Comparison of ENCODE assay signal across 19 mouse cellular contexts in the genomic region with DNA sequence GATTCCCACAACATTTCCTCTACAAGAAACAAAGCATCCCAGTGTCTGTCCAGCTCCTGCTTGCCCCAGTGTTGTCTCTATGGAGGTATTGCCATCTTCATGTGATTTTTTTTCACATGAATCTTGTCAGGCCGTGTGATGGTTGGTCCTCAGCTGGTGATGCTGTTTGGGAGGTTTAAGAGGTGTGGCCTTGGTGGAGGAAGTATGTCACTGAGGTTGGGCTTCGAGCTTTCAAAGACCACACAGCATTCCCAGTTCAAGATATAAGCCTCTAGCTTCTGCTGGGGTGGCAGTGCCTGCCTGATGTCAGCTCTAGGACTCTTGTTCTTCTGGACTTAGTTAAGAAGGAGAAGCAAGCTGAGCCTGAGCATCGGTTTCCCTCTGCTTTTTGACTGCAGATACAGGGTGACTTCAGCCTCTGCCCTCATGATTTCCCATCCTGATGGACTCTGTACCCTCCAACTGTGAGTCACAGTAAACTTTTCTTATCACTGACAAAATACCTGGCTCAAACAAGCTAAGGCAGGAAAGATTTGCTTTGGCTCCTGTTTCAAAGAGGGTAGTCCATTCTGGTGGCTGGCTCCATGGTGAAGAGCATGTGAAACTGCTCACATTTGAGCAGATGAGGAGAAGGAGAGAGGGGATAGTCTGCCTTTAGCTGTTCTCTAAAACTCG. TPM values are rescaled to one million over a fixed set of nuclear protein-coding genes. Genes with fewer than 3 reads are reported as not detected.
DNase-seq lines count a peak whose midpoint lies in the region; ATAC-seq and TF ChIP-seq lines count a peak whose summit lies in the region.
"Had no signal": no experiment of that assay in that cellular context is flagged by ENCODE, and none has a peak within 500 bp of the region (broad histone marks: within the 10 kb centered on the region; RNA-seq: fewer than 3 reads in every experiment).

No protein-coding gene starts in this region.

- no peak for TF ChIP-seq CTCF in liver, embryonic 14.5 days (IDR thresholded peaks at IDR 0.05; ENCODE audit: low read depth)

- H3K36me3 ChIP-seq in neural tube, embryonic 15.5 days = no peaks in the 10 kb centered on the region
- no peaks in the 10 kb centered on the region for H3K36me3 ChIP-seq in liver, embryonic 14.5 days (replicated peaks; ENCODE audit: control insufficient read depth, insufficient read depth, low read depth)
- H3K36me3 ChIP-seq: embryonic facial prominence, embryonic 15.5 days; hindbrain, embryonic 15.5 days; limb, embryonic 13.5 days had no signal

- H3K27me3 ChIP-seq in neural tube, embryonic 15.5 days (replicated peaks) = peaks cover 24% of the 10 kb centered on the region
- H3K27me3 ChIP-seq in liver, embryonic 14.5 days (ENCODE audit: control insufficient read depth, insufficient read depth, low read length) = no peaks in the 10 kb centered on the region; the same call in 1 of the 2 replicates
- H3K27me3 ChIP-seq: embryonic facial prominence, embryonic 15.5 days had no signal

- ATAC-seq in neural tube, embryonic 15.5 days (ENCODE audit: low FRiP score) = no peak
- ATAC-seq in liver, embryonic 14.5 days (ENCODE audit: insufficient read depth) = 0 out of 2 replicates have a peak, but pooled peaks have one; percentile 25
- ATAC-seq: forebrain, postnatal 0 days had no signal

- peak overlapping the region; percentile 50 for H3K4me2 ChIP-seq in neural tube, embryonic 15.5 days
- H3K4me2 ChIP-seq in liver, embryonic 14.5 days (ENCODE audit: low read depth) = peak overlapping the region; percentile 68

- no peak for TF ChIP-seq EP300 in liver, embryonic 14.5 days (IDR thresholded peaks at IDR 0.05; ENCODE audit: low read depth)

- H3K4me3 ChIP-seq in neural tube, embryonic 15.5 days (replicated peaks) = no peak overlapping the region
- no peak overlapping the region; a peak in 1 of 4 replicates for H3K4me3 ChIP-seq in liver, embryonic 14.5 days (ENCODE audit: insufficient read depth in 1 of 2, low read depth in 2 of 2, low read length in 2 of 2)

- intact Hi-C loops in heart, postnatal 10 days (cut with DNase I) = no loop called here
- intact Hi-C loops in left cerebral cortex, postnatal 25 days (cut with DNase I) = no loop called here

- H3K9me3 ChIP-seq in neural tube, embryonic 15.5 days (replicated peaks) = no peaks in the 10 kb centered on the region
- no peaks in the 10 kb centered on the region for H3K9me3 ChIP-seq in liver, embryonic 14.5 days (ENCODE audit: control insufficient read depth, low read length)
- H3K9me3 ChIP-seq: embryonic facial prominence, embryonic 15.5 days; hindbrain, embryonic 15.5 days; limb, embryonic 13.5 days had no signal

- DNase-seq in heart, adult 11 months = peak; percentile 65
- no peak for DNase-seq in heart, postnatal 10 days
- no peak for DNase-seq in neural tube, embryonic 10.5 days (ENCODE audit: extremely low spot score, low spot score)
- DNase-seq in liver, embryonic 14.5 days (ENCODE audit: low read depth in 3 of 3, low spot score in 3 of 3) = no peak
- no peak for DNase-seq in cerebellum, adult 9-10 months
- no peak for DNase-seq in adrenal gland, adult 18-20 months (ENCODE audit: low spot score in 2 of 2)
- DNase-seq in left cerebral cortex, postnatal 25 days (ENCODE audit: low spot score in 2 of 2) = no peak
- DNase-seq: cerebellum, adult 11-12 months; forebrain, postnatal 0 days; gastrocnemius, postnatal 14 days; kidney, adult 9 months; spleen, adult 18-20 months; thymus, postnatal 36 days had no signal

- no peak overlapping the region for H3K9ac ChIP-seq in neural tube, embryonic 15.5 days (replicated peaks)
- H3K9ac ChIP-seq in liver, embryonic 14.5 days (replicated peaks) = no peak overlapping the region
- H3K9ac ChIP-seq: embryonic facial prominence, embryonic 15.5 days; forebrain, postnatal 0 days; hindbrain, embryonic 15.5 days; limb, embryonic 13.5 days had no signal

- no peak overlapping the region for H3K27ac ChIP-seq in neural tube, embryonic 15.5 days (replicated peaks)
- H3K27ac ChIP-seq in liver, embryonic 14.5 days = no peak overlapping the region
- H3K27ac ChIP-seq: embryonic facial prominence, embryonic 15.5 days; hindbrain, embryonic 15.5 days; limb, embryonic 13.5 days had no signal

- H3K4me1 ChIP-seq in neural tube, embryonic 15.5 days = peaks cover 23% of the 10 kb centered on the region
- peaks cover 0 to 29% of the 10 kb centered on the region in 2 experiments for H3K4me1 ChIP-seq in liver, embryonic 14.5 days (replicated peaks; ENCODE audit: control insufficient read depth in 2 of 2, insufficient read depth in 2 of 2, low read length in 1 of 2)

- WGBS in neural tube, embryonic 15.5 days = 81% methylated on average over 4 of the region's 4 CpGs
- WGBS in liver, embryonic 14.5 days (ENCODE audit: insufficient replicate concordance) = 31% methylated on average over 4 of the region's 4 CpGs

RNA-seq across cellular contexts. Expression of a gene that starts 29.6 kb away (rescaled TPM):
- total RNA-seq in heart, postnatal 10 days (2021) = not detected
- polyA plus RNA-seq in neural tube, embryonic 15.5 days (2015; fragmentation: Nextera tagmentation; extraction: Ambion mirVana) = not detected in 2 replicates
- not detected in 2 replicates for polyA plus RNA-seq in liver, embryonic 14.5 days (2012; rRNA removed)
- polyA plus RNA-seq in liver, embryonic 14.5 days (2014; fragmentation: Nextera tagmentation; extraction: Ambion mirVana) = not detected in 2 replicates
- total RNA-seq in adrenal gland, adult 18-20 months (2021) = not detected
- not detected for total RNA-seq in left cerebral cortex, postnatal 25 days (2021)
- total RNA-seq: forebrain, postnatal 0 days; gastrocnemius, postnatal 14 days had no signal
- polyA plus RNA-seq: embryonic facial prominence, embryonic 15.5 days; forebrain, postnatal 0 days; heart, embryonic 16.5 days; hindbrain, embryonic 15.5 days; limb, embryonic 13.5 days; midbrain, embryonic 11.5 days had no signal

RNA-seq across cellular contexts. Expression of a gene that starts 49.0 kb away (rescaled TPM):
- total RNA-seq in heart, postnatal 10 days (2021) = not detected
- 0.24 and 0.27 TPM in 2 replicates for polyA plus RNA-seq in neural tube, embryonic 15.5 days (2015; fragmentation: Nextera tagmentation; extraction: Ambion mirVana)
- 0.02 TPM in 1 of 2 replicates, not detected in the other for polyA plus RNA-seq in liver, embryonic 14.5 days (2012; rRNA removed)
- polyA plus RNA-seq in liver, embryonic 14.5 days (2014; fragmentation: Nextera tagmentation; extraction: Ambion mirVana) = not detected in 2 replicates
- not detected for total RNA-seq in adrenal gland, adult 18-20 months (2021)
- total RNA-seq in left cerebral cortex, postnatal 25 days (2021) = not detected
- total RNA-seq: forebrain, postnatal 0 days; gastrocnemius, postnatal 14 days had no signal
- polyA plus RNA-seq: embryonic facial prominence, embryonic 15.5 days; midbrain, embryonic 11.5 days had no signal
